Mouse (Mus musculus): ENCODE data around the gene Borcs7.

DNA sequence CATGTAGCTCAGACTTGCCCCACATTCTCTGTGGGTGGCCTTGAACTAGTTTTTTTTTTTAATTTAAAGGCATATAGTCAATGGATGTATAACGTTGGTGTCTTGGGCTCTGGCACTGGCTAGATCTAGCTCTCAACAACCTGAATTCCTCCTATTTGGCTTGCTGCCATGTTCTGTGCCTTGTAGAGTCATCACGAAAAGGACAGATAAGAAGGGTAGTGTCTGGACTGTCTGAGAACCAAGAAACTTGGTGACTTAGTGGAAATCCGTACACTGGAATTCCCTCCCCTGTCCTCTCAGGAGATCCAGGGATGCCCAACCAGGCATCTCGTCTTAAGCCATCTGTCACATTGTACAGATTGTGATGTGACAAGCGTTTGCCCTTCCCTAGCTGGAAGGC is 36.5 kb upstream of the Borcs7 start:
- no peak for TF ChIP-seq FOSL1 (IDR thresholded peaks at IDR 0.05; ENCODE audit: insufficient read depth, low read length, poor library complexity, severe bottlenecking)
- TF ChIP-seq CEBPB (IDR thresholded peaks at IDR 0.05; ENCODE audit: low read depth), result no peak
- TF ChIP-seq CTCF (IDR thresholded peaks at IDR 0.05; ENCODE audit: control insufficient read depth, insufficient read depth, insufficient read length), result no peak

Data from C2C12 (cell line).